Mouse (Mus musculus): ENCODE results near the gene Hs1bp3. TPM values are rescaled to one million over a fixed set of nuclear protein-coding genes. Genes with fewer than 3 reads are reported as not detected.

Gene Hs1bp3
- polyA plus RNA-seq (2015; fragmentation: Nextera tagmentation; extraction: Ambion mirVana): 19.0 and 19.2 TPM in 2 replicates

- under 1% methylated on average over 38 of the region's 38 CpGs for WGBS
- H3K4me3 ChIP-seq: peak within 1 kb of the TSS; percentile 73
- ATAC-seq (ENCODE audit: insufficient number of reproducible peaks, insufficient read depth, low FRiP score, low TSS enrichment, low read depth): peak; percentile 60
- peaks cover 17% of the 10 kb centered on the region for H3K36me3 ChIP-seq
- H3K9me3 ChIP-seq: no peaks in the 10 kb centered on the region
- H3K27ac ChIP-seq: no peak within 1 kb of the TSS
- peaks cover 29% of the 10 kb centered on the region for H3K4me1 ChIP-seq
- peak within 1 kb of the TSS; percentile 78 for H3K9ac ChIP-seq
- H3K27me3 ChIP-seq: peaks cover 34% of the 10 kb centered on the region
- H3K4me2 ChIP-seq: peak within 1 kb of the TSS; percentile 94
These were observed at the start of gene Hs1bp3 for GRCm38 (mm10) chr12:8313270-8313771. Hs1bp3 (plus strand) TSS chr12:8313432.

DNA sequence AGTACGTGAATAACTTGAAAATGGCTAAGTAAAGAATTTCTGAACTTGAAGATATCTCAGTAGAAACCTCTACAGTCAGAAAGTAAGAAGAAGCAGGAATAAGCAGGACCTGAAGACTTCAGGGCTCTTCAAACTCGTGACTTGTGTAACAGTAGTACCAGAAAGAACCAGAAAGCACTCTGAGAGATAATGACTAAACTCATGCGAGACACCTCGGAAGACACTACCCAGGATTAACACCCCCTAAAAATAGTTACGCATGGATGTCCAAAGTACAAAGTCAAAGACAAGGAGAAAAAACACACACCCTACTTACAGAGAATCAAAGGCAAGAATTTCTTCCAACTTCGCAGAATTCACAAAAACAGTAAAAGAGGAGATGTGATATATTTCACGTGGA, 46.9 kb upstream of the Hs1bp3 start:
- Histone ChIP-seq H3K4me2 (no peak overlapping the region), H3K27ac (no peak overlapping the region), H3K4me3 (no peak overlapping the region), H3K27me3 (no peaks in the 10 kb centered on the region), H3K4me1 (no peaks in the 10 kb centered on the region), H3K9me3 (no peaks in the 10 kb centered on the region), H3K36me3 (no peaks in the 10 kb centered on the region), H3K9ac (no peak overlapping the region)
- WGBS: 87% methylated on average over 7 of the region's 7 CpGs
- ATAC-seq (ENCODE audit: insufficient number of reproducible peaks, insufficient read depth, low FRiP score, low TSS enrichment, low read depth): no peak

DNA sequence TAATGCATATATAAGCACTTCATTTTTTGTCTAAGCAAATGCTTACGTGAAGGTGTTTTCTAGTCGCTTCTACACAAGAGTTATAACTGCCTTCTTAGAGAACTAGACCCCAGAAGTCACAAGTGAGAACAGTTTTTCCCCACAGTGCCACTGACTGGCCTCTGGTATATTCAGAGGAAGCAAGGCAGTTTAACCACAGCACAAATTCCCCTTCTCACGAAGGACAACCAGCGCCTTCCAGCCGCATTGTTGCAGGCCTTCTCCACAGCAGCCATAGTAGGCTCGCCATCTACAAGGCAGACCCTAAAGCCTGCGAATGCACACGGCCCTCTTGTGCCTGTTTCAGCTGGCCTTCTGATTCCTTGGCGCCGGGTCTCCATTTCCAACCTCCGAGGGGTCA, 43.6 kb upstream of the Hs1bp3 start:
- Histone ChIP-seq H3K4me3 (no peak overlapping the region), H3K36me3 (no peaks in the 10 kb centered on the region), H3K9me3 (no peaks in the 10 kb centered on the region), H3K27ac (no peak overlapping the region), H3K9ac (no peak overlapping the region), H3K27me3 (no peaks in the 10 kb centered on the region), H3K4me1 (no peaks in the 10 kb centered on the region), H3K4me2 (no peak overlapping the region)
- WGBS: 89% methylated on average over 11 of the region's 11 CpGs
- no peak for ATAC-seq (ENCODE audit: insufficient number of reproducible peaks, insufficient read depth, low FRiP score, low TSS enrichment, low read depth)

GRCm38 (mm10) chr12:8271405-8271804, 41.8 kb upstream of the Hs1bp3 start:
- ATAC-seq (ENCODE audit: insufficient number of reproducible peaks, insufficient read depth, low FRiP score, low TSS enrichment, low read depth): no peak
- 0 out of 2 replicates have a peak, but pooled peaks cover 3% of the 10 kb centered on the region for H3K36me3 ChIP-seq
- H3K27me3 ChIP-seq: no peaks in the 10 kb centered on the region
- WGBS: 89% methylated on average over 2 of the region's 2 CpGs
- H3K9ac ChIP-seq: no peak overlapping the region
- no peaks in the 10 kb centered on the region for H3K9me3 ChIP-seq
- H3K4me3 ChIP-seq: no peak overlapping the region
- H3K4me2 ChIP-seq: no peak overlapping the region
- no peak overlapping the region for H3K27ac ChIP-seq
- no peaks in the 10 kb centered on the region for H3K4me1 ChIP-seq

DNA sequence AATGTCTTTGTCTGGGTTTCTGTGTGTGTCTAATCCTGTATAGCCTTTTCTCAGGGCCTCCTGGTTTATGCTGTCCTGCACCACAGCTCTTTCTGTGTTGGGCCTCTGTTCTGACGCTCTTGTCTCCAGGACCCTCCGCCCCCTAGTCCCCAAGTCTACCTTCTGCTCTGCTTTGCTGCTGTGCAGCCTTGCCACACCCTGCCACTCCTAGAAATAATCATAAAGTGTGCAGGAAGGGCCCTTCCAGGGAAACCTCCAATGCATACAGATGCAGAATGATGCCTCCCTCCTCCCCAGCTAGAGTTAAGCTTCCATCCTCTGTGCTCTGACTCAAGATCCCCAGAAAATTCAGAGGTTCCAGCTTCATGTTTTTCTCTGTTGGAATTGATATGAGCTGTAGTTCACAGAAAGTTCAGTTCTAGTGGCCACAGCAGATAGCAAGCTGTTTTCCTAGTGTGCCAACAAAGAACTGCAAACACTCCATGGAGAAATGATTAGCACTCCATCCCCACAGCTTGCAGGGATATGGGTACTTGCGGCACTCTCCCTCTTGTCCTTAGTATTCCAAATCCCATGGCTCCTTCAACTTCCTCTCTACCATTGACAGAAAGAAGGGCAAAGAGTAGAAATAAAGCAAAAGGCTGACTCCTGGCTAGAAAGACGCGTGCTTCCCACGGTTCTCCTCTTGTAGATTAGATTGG, 39.6 kb upstream of the Hs1bp3 start:
- Histone ChIP-seq H3K9ac (no peak overlapping the region), H3K27me3 (no peaks in the 10 kb centered on the region), H3K4me1 (no peaks in the 10 kb centered on the region), H3K4me2 (no peak overlapping the region), H3K4me3 (no peak overlapping the region), H3K9me3 (no peaks in the 10 kb centered on the region), H3K36me3 (0 out of 2 replicates have a peak, but pooled peaks cover 3% of the 10 kb centered on the region), H3K27ac (no peak overlapping the region)
- no peak for ATAC-seq (ENCODE audit: insufficient number of reproducible peaks, insufficient read depth, low FRiP score, low TSS enrichment, low read depth)
- 96% methylated on average over 6 of the region's 6 CpGs for WGBS

DNA sequence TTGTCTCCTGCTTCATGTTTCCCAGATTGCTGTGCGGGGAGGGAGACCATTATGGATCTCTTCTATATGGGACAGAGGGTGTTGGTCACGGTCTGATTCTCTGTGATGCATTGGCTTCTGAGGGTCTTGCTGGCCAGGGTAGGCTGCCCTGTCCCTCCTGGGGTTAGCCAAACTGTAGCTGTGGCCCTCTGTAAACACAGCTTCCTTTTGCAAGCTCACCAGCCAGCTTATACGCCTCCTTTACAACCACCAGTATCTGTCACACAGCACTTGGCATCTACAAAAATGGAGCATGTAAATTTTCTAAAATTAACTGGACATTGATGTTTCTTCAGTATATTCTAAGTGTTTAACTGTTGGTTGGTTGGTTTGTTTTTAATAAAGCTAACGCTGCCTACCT, 37.8 kb upstream of the Hs1bp3 start:
- no peaks in the 10 kb centered on the region for H3K27me3 ChIP-seq
- H3K36me3 ChIP-seq: 0 out of 2 replicates have a peak, but pooled peaks cover 3% of the 10 kb centered on the region

DNA sequence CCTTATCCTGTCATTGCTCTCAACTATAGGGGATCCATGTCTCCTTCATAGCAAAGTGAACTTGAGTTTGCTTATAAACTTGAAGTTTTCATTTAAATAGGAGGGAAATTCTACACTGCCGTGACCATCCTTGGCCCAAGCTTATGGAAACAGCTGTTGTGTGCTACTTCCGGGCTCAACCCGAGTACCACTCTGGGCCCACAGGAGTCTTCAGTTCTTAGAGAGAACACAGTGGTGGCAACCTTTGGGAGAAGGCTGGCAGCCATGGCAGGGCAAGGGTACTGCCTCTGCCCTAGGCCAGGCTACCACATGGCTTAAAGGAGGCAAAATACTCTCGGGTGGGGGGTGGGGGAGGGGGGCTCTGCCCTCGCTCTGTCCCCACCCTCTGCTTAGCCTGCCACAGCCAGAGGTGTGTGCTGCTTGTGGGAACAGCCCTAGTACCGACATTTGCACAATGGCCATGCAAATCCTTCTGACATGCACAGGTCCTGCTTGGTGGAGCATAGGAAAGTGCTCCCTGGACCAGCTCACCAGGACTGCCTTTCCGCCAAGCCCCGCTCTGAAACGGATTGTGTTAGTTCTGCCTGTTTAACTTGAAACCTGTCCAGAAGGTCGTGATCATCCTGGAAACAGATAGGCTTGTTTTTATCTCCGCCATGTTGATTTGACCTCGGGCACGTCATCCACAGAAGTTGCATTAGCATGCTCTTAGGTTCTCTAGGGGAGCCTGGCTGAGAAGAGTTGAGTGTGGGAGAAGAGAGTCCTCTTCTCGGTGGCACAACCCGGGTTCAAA, 31.8 kb upstream of the Hs1bp3 start:
- 74% methylated on average over 15 of the region's 15 CpGs for WGBS
- no peaks in the 10 kb centered on the region for H3K27me3 ChIP-seq
- H3K4me3 ChIP-seq: no peak overlapping the region
- peaks cover 34% of the 10 kb centered on the region for H3K36me3 ChIP-seq
- no peak overlapping the region for H3K27ac ChIP-seq
- no peak overlapping the region for H3K4me2 ChIP-seq
- no peak overlapping the region for H3K9ac ChIP-seq
- peak; percentile 57 for ATAC-seq (ENCODE audit: insufficient number of reproducible peaks, insufficient read depth, low FRiP score, low TSS enrichment, low read depth)
- no peaks in the 10 kb centered on the region for H3K4me1 ChIP-seq
- no peaks in the 10 kb centered on the region for H3K9me3 ChIP-seq

More for the DNA sequence above, 37.8 kb upstream of the Hs1bp3 start:
- WGBS: 89% methylated on average over 4 of the region's 4 CpGs
- no peaks in the 10 kb centered on the region for H3K9me3 ChIP-seq
- no peak overlapping the region for H3K9ac ChIP-seq
- H3K4me3 ChIP-seq: no peak overlapping the region
- H3K27ac ChIP-seq: no peak overlapping the region
- H3K4me1 ChIP-seq: no peaks in the 10 kb centered on the region
- ATAC-seq (ENCODE audit: insufficient number of reproducible peaks, insufficient read depth, low FRiP score, low TSS enrichment, low read depth): no peak
- no peak overlapping the region for H3K4me2 ChIP-seq

GRCm38 (mm10) chr12:8287970-8288369, 25.3 kb upstream of the Hs1bp3 start:
- Histone ChIP-seq H3K9ac (no peak overlapping the region), H3K27ac (no peak overlapping the region), H3K27me3 (no peaks in the 10 kb centered on the region), H3K4me2 (no peak overlapping the region), H3K4me3 (no peak overlapping the region), H3K36me3 (peaks cover 32% of the 10 kb centered on the region), H3K4me1 (0 out of 2 replicates have a peak, but pooled peaks cover 8% of the 10 kb centered on the region), H3K9me3 (no peaks in the 10 kb centered on the region)
- ATAC-seq (ENCODE audit: insufficient number of reproducible peaks, insufficient read depth, low FRiP score, low TSS enrichment, low read depth): no peak
- WGBS: 65% methylated on average over 3 of the region's 3 CpGs

DNA sequence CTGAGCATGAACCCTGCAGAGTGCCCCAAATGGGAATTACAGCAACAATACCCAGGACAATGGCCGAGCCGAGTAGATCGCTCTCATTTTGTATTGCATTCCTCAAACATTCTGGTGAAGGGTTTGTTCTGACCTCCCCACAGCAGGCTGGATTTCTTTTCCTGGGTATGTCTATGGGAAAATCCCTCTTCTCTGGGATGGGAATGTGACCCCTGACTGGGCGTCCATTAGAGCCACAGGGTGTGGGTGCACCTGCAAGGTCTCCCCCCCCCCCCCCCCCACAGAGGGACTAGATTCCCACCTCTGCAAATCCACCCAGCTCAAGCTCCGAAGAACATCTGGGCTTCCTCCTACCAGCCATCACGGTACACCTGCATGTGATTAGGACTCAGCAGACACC, 24.1 kb upstream of the Hs1bp3 start:
- Histone ChIP-seq H3K9ac (no peak overlapping the region), H3K4me1 (0 out of 2 replicates have a peak, but pooled peaks cover 8% of the 10 kb centered on the region), H3K4me3 (no peak overlapping the region), H3K9me3 (no peaks in the 10 kb centered on the region), H3K36me3 (peaks cover 22% of the 10 kb centered on the region), H3K27me3 (peaks cover 8% of the 10 kb centered on the region), H3K27ac (no peak overlapping the region), H3K4me2 (no peak overlapping the region)
- 72% methylated on average over 6 of the region's 6 CpGs for WGBS
- no peak for ATAC-seq (ENCODE audit: insufficient number of reproducible peaks, insufficient read depth, low FRiP score, low TSS enrichment, low read depth)

DNA sequence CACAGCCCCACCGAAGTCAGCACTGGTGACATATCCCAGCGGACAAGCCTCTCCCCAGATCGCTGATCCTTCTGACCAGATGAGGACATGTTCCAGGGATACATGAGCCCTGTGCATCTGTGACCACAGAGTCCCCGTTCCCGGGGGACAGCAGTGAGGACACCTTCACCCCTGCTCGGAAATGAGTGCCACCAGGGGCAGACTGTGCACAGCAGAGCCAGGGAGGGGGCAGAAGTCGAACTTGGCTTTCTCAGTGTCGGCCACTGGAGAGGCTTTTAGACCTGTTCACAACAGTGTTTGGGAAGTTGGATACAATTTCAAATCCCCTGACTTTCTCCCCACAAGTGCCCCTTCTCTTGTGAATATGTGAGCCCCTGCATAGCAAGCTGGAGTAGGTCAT, 23.7 kb upstream of the Hs1bp3 start:
- H3K4me1 ChIP-seq: 0 out of 2 replicates have a peak, but pooled peaks cover 8% of the 10 kb centered on the region
- no peaks in the 10 kb centered on the region for H3K9me3 ChIP-seq
- WGBS: 79% methylated on average over 8 of the region's 8 CpGs
- peaks cover 12% of the 10 kb centered on the region for H3K27me3 ChIP-seq
- H3K9ac ChIP-seq: no peak overlapping the region
- ATAC-seq (ENCODE audit: insufficient number of reproducible peaks, insufficient read depth, low FRiP score, low TSS enrichment, low read depth): no peak
- no peak overlapping the region for H3K4me3 ChIP-seq
- no peak overlapping the region for H3K27ac ChIP-seq
- no peak overlapping the region for H3K4me2 ChIP-seq
- peaks cover 18% of the 10 kb centered on the region for H3K36me3 ChIP-seq

GRCm38 (mm10) chr12:8291157-8291853, 21.9 kb upstream of the Hs1bp3 start:
- Histone ChIP-seq H3K4me1 (peaks cover 20% of the 10 kb centered on the region), H3K4me3 (no peak overlapping the region), H3K36me3 (peaks cover 9% of the 10 kb centered on the region), H3K4me2 (no peak overlapping the region), H3K9ac (no peak overlapping the region), H3K9me3 (no peaks in the 10 kb centered on the region), H3K27me3 (peaks cover 26% of the 10 kb centered on the region), H3K27ac (no peak overlapping the region)
- ATAC-seq (ENCODE audit: insufficient number of reproducible peaks, insufficient read depth, low FRiP score, low TSS enrichment, low read depth): no peak
- WGBS: 63% methylated on average over 15 of the region's 15 CpGs

All from embryonic facial prominence, embryonic 13.5 days (tissue).